Mouse (Mus musculus): ENCODE data around the gene Simc1.
"Not testable (repeated sequence)": the region's sequence is repeated elsewhere in the genome, so short reads cannot be mapped to it uniquely, and the experiment has no call there.

Simc1 gene

DNA sequence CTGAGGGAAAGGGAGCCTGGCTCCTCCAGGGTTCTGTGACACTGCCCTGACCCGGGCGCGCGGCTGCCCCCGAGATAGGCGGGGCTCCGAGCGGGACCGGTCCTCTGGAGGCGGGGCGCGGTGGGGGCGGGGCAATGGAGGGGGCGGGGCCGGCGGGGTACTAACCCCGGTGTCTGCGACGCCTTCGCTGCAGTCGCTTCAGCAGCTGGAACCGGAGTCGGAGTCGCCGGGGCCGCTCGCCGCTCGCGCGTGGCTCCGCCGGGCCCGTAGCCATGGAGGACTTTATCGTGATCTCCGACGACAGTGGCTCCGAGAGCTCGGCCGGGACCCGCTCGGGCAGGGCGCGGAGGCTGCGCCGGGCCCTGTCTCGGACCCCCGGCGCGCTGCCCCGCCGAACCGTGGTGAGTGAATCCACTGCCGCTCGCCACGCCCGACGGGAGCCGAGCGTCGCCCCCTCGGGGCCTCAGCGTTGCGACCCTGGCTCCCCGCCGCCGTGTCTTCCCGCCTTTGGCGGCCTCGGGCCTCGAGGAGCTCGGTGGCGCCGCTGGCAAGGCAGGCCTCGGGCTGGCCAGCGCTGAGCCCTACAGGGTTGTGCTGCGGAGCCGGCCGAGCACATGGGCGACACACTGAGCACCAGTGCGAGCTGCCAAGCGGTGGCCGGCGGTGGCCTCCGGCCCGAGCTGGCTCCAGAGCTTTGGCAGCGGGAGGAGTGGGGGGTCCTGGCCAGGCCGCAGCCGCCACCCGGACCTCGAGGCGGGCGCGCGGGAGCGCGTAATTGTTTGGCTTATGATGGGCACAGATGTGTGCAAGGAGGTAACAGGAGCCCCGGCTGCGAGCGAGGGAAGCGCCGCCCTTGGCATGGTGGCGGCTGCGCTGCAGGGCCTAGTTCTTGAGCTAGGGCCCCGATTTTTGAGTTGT is at the start of gene Simc1:
Gene Simc1 (plus strand): TSS at position 176 of the 918 bp plus-strand sequence.
- peak; percentile 53 for DNase-seq (ENCODE audit: low read depth, low spot score)

DNA sequence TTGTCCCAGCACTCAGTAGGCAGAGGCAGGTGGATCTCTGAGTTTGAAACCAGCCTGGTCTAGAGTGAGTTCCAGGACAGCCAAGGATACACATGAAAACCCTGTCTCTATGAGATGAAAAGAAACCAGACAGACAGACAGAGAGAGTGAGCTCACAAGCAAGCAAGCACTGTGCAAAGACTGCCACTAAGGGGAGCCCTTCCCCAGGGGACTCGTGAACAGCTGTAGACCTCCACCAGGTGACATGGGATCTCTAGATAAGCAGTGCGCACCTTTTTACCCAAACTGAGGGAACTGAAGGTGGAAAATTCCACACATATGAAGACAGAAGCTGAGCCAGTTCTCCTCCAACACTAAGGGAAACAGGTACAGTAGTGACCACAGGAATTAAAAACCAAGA is 46.5 kb upstream of the Simc1 start:
- no peak for DNase-seq (ENCODE audit: low read depth, low spot score)

DNA sequence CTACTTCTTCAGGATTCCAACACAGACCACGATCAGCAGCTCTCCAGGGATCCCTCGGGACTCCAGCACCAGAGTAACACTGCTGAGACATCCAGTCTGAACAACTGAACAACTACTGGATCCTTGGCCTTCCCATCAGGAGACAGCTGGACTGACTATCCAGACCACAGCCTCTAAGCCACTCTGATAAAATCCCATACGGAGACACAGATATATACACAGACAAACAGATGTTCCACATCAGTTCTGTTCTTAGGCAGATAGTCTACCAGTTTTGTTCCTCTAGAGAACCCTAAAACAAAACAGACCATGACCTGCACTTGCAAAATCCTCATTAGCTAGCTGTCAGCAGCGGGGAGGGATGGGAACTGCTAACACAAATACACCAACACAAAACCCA is 44.3 kb upstream of the Simc1 start:
- no peak for DNase-seq (ENCODE audit: low read depth, low spot score)

DNA sequence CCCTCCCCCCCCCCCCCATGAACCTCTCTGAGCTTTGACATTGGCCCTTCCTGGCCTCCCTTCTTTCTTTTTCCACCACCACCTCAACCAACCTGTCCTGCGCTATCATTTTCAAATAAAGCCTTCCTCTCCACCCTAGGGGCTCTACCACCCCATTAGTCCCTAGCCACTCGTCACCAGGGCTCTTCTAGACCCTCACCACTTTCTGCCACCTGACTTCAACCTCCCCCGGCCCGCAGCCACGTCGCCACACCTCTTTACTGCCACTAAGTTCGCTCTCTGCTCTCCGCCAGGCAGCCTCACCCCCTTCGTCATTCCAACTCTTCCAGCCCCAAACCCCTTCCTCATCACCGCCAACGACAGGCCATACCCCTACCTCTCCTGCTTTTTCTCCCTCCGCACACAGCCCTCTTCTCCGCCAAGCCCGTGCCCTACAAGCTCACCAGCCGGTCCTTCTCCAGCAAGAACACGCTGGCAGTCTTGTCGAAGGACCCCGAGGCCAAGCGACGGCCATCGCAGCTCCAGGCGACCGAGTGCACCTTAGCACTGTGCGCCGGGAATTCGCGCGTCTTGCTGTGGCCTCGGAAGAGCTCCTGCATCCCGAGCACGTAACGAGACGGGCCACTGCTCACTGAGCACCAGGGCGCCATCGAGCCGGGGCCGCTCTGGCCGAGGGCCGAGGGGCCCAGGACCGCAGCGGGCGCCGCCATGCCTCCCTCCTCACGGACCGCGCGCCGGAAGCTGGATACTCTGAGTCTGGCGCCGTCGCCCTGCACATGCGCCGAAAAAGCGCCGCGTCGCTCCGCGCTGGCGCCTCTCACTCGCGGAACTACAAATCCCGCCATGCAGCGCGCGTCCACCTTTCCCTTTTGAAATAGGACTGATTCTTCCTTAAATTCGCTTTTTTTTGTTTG is 35.2 kb upstream of the Simc1 start, which contains the start of gene Thoc3:
Gene Thoc3 (minus strand): TSS at position 752 of the 914 bp plus-strand sequence.
- DNase-seq (ENCODE audit: low read depth, low spot score): peak; percentile 80

DNA sequence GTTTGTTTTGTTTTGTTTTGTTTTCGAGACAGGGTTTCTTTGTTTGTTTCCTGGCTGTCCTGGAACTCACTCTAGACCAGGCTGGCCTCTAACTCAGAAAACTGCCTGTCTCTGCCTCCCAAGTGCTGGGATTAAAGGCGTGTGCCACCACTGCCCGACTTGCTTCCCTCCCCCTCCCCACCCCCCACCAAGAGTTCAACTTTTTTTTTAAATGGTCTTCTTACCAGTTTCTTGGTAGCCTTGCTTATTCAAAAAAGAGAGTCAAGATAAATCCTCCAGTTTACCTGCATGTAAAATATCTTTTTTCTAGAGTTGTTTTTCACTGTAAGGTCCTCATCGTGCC is 34.6 kb upstream of the Simc1 start:
- no peak for DNase-seq (ENCODE audit: low read depth, low spot score)

DNA sequence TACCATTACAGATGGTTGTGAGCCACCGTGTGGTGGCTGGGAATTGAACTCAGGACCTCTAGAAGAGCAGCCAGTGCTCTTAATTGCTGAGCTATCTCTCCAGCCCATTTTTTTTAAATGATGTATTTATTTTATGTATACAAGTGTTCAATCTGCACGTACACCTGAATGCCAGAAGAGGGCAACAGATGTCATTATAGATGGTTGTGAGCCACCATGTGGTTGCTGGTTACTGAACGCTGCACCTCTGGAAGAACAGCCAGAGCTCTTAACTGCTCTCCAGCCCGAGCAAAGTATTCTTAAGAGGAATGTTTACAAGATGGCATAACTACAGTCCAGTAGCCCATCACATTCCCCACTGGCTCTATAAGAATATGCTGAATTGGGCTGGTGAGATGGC is 31.6 kb upstream of the Simc1 start:
- no peak for DNase-seq (ENCODE audit: low read depth, low spot score)

- no peak for DNase-seq (ENCODE audit: low read depth, low spot score)
Measured at GRCm38 (mm10) chr13:54474996-54475395, 28.6 kb upstream of the Simc1 start.

DNA sequence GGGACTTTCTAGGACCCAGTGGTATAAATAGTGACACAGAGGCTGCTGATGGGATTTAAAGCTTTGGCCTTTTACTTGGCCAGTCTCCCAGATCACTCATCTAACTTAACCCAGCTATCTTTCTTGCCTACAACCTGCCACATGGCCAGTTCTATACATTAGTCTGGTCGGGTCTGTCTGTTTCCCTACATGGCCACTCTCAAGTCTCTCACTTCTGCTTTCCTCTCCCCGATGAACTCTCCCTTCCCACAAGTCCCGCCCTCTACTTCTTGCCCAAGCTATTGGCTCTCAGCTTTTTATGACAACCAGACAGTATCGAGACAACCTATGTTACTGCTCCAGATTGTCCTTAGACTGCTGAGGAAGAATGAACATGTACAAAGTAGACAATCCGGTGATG is 27.9 kb upstream of the Simc1 start:
- DNase-seq (ENCODE audit: low read depth, low spot score): no peak

GRCm38 (mm10) chr13:54479286-54479685 is 24.3 kb upstream of the Simc1 start:
- DNase-seq (ENCODE audit: low read depth, low spot score): no peak

DNA sequence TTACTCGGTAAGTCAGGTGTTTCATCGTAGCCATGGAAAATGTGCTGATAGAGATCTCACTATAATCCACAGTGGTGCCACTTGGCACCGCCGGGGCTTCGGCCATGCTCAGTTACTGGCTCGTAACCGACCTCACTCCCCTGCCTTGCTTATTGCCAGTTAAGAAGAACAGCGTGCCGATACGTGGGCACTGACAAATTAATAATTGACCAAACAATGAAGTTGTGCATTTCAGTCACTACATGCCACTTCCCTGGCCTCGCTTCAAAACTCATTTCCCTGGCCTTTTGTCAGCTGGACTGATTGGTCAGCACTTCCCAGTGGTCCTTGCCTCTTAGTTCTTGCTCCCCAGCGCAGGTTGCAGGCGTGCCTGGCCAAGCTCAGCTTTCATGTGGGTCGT is 22.1 kb upstream of the Simc1 start:
- no peak for DNase-seq (ENCODE audit: low read depth, low spot score)

GRCm38 (mm10) chr13:54490411-54490810 is 13.2 kb upstream of the Simc1 start:
- no peak for DNase-seq (ENCODE audit: low read depth, low spot score)

GRCm38 (mm10) chr13:54491381-54491780 is 12.2 kb upstream of the Simc1 start:
- no peak for DNase-seq (ENCODE audit: low read depth, low spot score)

DNA sequence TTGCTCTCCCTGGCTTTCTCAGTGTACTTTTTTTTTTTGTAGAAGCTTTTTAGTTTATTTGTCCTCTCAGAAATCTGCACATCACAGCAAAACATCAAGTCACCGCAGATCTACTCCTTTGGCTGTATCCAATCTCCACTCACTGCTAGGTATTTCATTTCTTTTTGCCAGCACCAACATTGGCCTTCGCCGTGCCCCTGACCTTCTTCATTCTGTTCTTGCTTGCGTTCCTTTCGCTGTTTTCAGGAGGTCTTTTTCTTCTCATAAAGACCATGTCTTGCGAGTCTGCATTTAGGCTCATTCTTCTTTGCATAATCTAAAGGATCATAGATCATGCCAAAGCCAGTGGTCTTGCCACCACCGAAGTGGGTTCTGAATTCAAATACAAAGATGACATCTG is 4.0 kb upstream of the Simc1 start:
- DNase-seq (ENCODE audit: low read depth, low spot score): not testable (repeated sequence)

- no peak for DNase-seq (ENCODE audit: low read depth, low spot score)
Measured at GRCm38 (mm10) chr13:54501352-54501751, 2.2 kb upstream of the Simc1 start.

- DNase-seq (ENCODE audit: low read depth, low spot score): no peak
Measured at GRCm38 (mm10) chr13:54501957-54502690, 1.5 kb upstream of the Simc1 start.

- DNase-seq (ENCODE audit: low read depth, low spot score): no peak
Measured at GRCm38 (mm10) chr13:54503278-54503603, 338 bp upstream of the Simc1 start.

GRCm38 (mm10) chr13:54504611-54505260 is 1.2 kb downstream of the Simc1 start:
- DNase-seq (ENCODE audit: low read depth, low spot score): no peak

- no peak for DNase-seq (ENCODE audit: low read depth, low spot score)
Measured at GRCm38 (mm10) chr13:54505920-54506319, 2.3 kb downstream of the Simc1 start.

DNA sequence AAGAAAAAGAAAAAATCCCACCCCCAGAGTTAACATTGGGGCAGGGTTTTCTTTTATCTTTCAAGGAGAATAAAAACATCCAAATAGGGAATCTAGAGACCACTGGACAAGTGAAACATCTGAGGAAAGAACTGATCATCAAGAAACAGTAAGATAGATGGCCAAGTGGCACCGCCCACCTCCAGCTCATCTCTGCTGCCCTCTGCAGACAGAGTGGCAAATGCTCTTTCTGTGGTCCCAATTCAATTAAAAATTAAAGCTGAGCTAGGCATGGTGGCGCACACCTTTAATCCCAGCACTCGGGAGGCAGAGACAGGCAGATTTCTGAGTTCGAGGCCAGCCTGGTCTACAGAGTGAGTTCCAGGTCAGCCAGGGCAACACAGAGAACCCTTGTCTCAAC is 16.6 kb downstream of the Simc1 start:
- DNase-seq (ENCODE audit: low read depth, low spot score): no peak

DNA sequence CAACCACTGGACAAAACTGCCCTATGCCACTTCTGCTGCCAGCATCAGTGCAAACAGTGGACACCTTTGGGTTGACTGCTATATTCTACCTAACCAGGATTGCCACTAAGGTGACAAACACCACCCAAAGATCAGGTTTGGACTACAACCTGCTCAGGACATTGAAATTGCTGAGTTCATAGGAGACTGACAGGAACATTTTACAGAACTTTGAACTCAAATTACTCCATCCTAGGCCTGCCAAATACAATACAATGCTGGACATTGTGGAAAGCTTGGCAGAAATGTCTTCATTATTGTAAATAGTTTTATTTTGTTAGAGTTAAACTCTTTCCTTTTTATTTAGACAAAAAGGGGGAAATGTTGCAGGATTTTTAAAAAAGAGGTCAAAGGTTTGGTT is 17.6 kb downstream of the Simc1 start:
- no peak for DNase-seq (ENCODE audit: low read depth, low spot score)

GRCm38 (mm10) chr13:54527140-54527539 is 23.6 kb downstream of the Simc1 start:
- DNase-seq (ENCODE audit: low read depth, low spot score): no peak

Data from c-Kit-negative CD71-positive TER-119-positive erythroid progenitor cells, embryonic 14.5 days (primary cell).